Mouse (Mus musculus) thymus, postnatal 25 days (tissue): ENCODE measurements around the gene Hc.

ENCODE experiments used
- DNase-seq: peaks from one replicate; pipeline ENCODE4 v3.0.0; 2022

The Hc gene

DNA sequence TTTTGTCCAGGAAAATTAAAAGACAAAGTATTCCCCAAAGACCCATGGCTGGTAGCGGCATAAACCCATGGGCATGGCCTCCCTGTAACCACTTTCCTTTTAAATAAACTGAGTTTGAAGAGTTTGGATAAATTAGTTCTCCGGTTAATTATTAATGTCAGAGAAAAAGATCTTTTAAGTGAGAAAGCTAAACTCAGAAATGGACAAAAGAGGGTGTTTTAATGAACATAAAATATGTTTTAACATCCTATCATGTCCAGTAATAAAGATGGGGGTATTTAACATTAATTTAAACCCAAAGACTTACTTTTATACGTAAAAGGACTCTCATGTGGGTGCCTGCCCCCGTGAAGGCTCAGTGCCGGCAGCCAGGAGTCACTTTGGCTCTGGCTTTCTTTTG lies at the start of gene Hc:
TSS of gene Hc (minus strand) at position 101 of the 400 bp plus-strand sequence.
- DNase-seq, result no peak

DNA sequence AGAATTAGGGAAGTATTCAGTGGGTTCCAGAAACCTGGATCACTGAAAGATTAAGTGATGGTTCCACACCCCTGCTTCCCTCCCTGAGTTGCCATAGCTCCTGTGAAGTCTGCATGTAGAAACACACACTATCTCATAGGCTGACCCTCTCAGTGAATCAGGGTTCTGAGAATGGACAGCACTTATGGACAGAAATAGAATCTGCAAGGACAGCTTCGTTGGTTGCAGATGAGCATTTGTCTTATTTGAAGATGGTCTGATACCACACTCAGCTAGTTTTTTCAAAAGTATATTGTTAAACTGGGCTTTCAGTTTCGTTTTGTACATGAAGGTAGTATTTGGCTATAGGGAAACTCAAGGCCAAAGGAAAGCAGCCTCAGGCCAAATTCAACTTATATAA lies 49.3 kb upstream of the Hc start:
- no peak for DNase-seq

DNA sequence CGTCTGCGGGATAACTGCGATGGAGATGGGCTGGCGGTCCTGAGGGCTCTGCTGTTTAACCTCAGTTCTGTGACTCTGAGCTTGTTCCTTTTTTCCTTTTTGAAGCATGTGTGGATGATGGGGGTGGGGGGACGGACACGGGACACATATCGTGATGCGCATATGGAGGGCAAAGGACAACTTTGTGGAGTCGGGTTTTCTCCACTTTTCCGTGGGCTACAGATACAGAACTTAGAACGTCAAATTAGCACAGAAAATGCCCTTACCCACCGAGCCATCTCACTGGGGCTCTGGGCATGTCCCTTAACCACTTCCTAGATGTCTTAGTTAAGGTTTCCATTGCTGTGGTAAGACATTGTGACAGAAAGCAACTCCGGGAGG lies 48.7 kb upstream of the Hc start:
- no peak for DNase-seq

DNA sequence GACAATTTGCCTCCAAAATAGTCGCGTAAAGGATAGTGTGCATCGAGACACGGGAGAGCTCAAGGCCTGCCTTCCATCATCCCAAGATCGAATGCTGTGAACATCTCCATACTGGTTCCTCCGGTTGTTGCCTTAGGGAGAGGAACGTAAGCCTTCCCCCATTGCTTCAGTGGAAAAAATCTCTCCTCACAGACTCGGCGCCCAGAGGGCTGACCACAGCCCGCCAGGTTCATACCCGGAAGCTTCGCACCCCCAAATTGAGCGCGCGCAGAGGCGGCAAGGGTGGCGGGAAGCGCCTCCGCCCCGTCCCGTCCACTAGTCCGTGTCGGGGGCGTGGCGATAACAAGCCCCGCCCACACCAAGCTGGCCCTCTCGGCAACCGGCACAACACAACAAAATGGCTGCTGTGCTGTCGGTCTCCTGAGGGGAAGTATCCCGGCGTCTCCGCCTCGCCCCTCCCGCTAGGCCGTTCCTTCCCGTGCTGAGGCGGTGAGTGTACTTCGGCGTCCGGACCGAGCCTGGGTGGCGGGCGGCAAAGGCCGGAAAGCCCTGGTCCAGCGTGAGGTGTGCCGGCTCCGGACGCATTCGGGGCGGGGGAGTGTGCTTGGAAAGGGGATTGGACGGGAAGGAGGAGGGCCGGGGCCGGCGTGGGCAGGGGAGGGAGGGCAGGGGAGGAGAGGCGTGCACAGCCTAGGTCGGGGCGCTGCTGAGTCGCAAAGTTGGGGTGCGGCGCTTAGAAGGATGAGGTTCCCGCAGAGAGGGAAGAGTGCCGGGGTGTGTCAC lies 48.1 kb upstream of the Hc start, which contains the start of gene Cntrl:
TSS of gene Cntrl (plus strand) at position 352 of the 783 bp plus-strand sequence.
- peak; percentile 95 for DNase-seq

DNA sequence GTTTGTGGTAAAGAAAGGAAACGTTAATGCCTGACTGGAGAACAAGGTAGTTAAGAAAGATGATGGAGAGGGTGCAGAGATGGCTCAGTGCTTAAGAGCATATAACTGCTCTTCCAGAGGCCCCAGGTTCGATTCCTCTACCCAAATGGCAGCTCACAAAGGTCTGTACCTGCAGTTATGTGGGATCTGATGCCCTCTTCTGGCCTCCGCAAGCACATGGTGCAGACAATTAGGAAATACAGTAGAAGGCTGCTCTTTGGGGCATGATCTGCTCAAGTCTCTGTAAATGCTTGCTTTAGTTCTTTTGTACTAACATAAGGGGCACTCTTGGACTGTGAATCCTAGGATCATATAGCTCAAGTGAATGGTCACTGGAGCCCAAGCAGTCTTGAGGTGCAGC lies 47.5 kb upstream of the Hc start:
- peak; percentile 63 for DNase-seq

DNA sequence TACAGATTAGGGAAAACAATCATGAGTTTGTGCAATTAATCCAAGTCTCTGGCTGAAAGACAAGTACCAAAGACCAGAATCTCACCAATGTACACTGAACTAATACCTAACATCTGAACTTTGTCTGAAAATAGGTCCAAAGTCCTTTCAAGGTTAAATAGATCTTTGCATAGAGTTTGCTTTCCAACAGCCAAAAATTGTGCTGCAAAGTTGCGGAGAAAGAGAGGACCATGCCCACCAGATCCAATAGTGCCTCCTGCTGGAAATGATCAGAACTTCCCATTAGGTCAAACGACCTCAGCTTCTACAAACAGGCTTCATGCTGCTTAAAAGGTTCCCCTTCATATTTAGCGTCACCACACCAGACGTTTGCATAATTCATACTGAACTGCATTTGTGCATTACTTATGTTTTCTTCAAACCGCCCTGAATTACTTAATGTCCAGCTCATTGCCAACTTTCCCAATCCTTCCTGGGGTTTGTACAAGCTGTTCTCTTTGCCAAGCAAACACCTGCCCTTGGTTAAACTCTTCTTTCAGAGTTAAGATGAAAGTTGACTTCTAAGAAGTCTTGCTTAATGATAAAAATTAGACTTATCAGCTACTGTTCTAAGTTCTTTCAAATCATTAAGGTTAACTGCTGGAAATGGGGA lies 46.9 kb upstream of the Hc start:
- peak; percentile 26 for DNase-seq

DNA sequence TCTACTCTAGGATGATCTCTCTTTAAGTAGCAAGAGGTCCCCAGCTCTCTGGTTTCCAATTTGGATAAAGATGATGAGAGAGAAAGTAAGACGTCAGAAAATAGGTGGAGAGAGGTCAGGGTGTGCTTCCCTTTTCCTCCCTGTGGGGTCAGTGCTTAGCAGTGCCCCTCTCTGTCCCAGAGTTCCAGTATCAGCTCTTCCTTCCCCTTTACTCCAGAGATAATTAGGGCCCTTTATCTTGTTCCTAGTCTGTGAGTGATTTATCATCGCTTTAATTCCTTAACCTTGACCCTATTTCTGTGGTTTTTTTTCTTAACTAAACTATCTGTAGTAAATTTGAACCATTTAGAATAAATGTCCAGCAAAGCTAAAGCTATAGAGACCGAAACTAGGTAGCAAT lies 43.6 kb upstream of the Hc start:
- DNase-seq, result no peak

DNA sequence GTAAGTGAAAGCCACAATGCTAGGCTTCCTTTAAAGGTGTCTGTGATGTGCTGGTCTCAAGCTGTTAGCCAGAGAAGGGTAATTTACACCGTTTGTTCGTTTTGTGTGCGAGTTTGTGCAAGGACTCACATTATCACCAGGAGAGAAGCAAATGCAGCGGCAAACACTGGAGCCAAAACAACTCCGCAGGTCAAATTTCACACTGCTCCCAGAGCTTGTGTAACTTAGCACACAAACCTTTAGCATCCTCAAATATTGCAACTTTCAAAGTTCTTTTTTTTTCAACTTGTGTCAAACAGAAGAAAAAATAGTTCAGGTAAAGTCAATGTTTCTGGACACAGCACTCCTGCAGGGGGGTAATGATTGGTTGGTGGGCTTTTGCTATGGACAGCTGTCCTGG lies 42.3 kb upstream of the Hc start:
- no peak for DNase-seq

DNA sequence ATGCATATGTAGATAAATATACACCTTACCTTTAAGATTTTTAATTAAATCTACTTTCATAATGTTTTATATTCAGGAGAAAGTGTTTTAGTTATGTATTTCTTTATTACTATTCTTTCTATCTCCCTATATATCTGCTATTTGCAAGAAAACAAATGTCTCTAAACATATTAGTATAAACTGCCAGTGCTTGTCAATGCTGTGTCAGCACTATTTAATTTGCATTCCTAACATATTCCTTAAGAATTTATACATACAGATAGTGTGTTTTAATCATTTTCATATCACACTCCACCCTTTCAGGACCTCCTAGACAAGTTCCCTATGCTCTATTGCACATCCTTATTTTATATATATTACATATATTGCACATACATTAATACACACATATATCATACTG lies 41.5 kb upstream of the Hc start:
- no peak for DNase-seq

DNA sequence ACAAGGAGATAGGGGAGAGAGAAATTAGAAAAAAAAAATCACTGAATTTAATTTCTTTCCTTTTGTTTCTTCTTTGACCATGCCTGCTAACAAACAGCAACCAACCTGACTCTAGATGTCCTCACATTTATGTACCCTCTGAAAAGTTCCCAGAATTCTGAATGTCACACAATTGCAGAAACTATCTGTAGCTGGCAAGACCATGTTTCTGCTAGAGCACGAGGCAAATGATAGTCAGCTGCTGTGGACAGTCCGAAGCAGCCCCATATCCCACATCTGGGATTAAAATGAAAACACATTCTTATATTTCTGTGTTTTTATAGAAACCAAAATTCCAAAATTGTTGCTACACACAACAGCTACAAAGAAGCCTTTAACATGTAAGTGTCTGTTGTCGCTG lies 40.2 kb upstream of the Hc start, which contains the start of gene AI182371:
TSS of gene AI182371 (minus strand) at position 101 of the 400 bp plus-strand sequence.
- DNase-seq, result no peak

DNA sequence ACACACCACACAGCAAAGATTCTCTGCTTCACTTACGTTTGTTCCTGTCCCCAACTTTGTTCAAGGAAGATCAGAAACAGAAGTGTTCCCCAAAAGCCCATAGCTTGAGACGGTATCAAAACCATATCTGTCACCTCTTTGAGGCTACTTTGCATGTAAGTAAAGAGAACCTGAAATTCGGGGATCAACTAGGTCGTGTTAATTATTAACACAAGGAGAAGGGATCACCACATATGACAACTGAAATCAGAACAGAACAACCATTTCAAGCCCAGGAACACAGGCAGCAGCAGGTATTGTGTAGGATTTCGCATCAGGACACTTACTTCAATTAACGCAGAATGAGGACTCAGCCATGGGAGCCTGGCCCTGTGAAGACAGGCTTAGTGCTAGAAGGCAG lies 39.3 kb upstream of the Hc start:
- DNase-seq, result no peak

DNA sequence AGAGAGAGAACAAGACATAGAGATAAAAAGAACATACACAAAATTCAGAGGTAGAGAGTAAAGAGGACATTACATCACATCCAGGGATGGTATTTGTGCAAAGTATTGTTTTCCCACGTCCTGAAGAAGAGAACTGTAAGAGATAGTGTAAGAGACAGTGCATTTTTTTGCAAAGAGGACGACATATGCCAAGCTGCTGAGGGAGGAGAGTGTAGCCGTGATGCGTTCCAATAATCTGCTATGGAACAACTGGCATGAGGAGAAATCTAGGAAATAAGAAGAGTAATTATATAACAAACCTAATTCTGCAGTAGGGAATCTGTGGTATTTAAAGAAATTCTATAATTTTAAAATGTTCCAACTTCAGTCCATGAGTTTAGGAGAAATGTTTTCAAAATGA lies 26.2 kb upstream of the Hc start:
- no peak for DNase-seq

DNA sequence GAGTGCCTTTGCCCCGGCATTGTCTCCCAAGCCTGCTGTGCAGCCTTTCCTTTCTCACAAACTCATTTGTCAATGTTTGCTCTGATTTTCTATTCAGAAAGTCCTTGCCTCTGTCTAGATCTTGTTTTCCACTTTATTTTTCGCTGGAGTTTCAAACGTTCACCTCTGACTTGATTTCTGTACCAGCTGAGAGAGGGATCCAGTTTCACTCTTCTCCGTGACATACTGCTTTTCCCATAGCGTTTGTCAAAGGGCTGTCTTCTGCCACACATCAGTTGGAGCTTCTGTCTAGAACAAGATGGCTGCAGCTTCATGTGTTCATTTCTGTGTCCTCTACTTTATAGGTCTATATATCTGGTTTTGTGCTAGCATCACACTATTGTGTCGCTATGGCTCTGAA lies 17.9 kb upstream of the Hc start:
- no peak for DNase-seq

DNA sequence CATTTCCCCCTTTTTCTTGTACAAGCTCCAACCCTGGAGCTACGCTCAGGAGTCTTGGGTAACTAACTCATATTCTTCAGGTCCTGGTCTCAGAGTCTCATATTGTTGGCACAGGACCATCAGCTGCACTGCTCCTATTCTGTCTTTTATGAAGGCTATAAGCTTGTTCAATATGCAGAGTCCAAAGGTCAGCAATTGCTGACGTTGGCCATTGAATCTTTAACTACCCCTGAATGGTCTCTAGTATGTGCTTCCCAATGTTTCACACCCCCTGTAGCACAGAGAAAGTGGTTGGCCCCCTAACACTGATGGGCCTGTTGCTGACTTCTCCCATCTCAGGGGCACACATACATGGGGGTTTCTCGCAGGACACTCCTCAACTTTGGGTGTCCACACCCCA lies 13.1 kb upstream of the Hc start:
- no peak for DNase-seq

DNA sequence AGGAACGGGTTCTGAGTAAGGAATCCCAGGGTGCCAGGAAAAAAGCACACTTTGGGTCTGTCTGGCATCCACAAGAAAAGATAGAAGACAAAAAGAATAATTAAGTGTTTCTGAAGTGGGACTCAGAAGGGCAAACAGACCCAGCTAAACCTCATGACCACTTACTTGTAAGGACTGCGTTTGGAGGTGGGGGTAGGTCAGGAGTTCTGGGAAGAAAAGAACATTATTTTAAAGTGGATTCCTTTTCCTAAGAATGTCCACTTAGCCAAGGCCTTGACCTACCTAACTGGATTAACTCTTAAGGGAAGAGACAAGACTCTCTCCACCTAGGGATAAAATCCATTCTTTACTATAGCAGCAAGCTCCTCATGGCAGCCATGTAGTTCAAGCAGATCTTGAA lies 11.3 kb upstream of the Hc start:
- no peak for DNase-seq

DNA sequence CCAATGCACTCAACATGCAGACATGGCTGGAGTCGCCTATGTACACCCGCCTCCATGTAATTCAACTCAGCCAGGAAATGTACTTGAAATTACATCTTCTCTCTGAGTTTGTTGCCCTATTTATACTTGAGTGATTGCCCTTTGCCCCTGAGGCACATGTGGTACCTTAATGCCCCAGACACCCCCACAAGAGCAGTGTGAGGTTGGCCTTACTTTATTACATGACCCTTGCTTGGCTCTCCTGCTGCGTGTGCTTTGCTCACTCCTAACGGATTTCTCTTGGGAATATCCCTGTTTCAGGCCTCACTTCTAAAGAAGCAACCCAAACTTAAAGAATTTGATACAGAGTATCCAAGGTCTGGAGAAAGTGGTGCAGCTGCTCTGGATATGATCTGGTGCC lies 9.0 kb upstream of the Hc start:
- no peak for DNase-seq

DNA sequence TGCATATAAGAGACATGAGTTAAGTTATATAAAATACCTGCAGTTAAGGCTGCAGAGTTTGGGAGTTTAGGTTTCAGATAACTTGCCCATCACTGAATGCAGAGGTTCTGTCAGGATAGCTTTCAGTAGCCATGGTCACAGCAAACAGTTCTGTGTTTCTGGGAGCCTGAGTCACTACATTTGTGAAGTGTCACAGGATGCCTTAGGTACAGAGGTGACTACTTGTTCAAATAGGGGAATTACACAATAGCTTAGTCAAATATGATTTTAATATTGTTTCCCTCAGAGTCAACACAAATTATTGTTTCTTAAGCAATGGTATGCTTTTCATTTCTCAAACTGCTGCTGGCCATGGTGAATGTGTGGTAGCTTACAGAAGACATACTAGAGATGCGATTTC lies 7.9 kb upstream of the Hc start:
- DNase-seq, result no peak

DNA sequence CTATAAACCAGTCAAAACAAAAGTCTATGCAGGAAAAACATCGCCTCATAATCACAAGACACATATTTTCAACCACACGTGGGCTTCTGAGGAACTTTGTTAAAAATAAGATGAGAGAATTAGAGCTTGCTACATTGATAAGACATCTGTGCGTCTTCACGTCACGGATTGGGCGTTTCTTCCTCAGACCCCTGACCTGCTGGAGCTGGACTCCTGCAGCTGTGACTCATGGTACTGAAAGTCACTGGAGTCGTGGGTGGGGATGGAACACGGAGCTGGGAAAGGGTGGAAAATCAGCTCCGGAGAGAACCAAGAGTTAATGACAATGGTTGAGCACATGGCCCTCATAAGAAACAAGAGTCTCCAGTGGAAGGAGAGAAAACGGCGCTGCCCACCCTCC lies 5.9 kb upstream of the Hc start:
- DNase-seq, result no peak

DNA sequence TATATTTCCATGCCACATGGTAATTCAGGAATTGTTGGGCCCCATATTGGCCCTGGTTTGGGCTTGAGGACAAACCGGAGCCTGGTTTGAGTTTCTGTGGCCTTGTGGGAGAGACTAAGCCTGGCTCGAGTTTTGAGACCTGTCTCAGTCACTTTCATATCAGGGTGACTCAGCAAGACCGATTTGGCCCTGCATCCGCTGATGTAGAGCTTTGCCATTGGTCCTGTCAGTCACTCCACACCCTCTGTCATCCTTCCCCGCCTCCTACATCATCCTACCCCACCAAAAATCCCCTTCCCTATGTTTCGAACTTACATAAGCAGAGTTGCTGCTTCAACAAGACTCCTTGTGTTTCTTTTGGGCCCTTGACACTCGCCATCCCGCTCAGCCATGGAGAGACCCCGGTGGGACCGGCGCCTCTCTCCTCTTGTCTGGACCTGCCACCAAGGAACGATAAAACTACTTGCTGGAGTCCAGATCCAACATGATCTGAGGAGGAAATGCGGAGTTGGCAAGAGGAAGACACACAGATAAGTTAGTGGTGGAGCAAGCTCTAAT lies 5.4 kb upstream of the Hc start:
- no peak for DNase-seq

DNA sequence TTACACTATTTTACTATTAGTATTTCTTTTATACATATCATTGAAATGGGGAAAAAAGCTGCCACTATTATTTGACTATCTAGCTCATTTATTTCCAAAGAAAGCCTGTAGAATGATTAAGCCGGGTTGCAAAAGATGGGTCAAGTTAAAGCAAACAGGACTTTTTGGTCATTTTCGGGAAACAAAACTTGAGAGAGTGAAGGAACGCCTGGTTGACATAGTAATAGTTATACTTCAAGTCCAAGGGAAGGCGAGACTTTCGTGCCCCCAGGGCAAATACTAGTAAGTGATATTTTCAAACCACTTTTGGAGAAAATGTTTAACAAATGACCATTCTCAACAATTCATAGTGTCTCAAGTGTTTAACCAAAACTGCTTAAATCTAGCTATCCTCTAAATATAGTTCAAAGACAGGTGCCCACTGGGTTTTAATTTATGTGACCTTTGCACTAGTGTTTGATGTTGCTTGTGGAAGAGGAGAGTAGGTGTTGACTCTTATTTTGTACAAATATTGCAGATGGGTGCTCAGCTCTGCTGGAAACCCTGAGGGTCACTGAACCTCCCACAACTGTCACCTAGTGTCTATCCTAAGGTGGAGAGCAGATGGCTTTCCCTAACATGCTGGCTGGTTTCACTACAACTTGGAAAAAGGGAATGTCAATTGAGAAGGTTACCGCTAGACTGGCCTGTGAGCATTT lies 2.2 kb upstream of the Hc start:
- no peak for DNase-seq

DNA sequence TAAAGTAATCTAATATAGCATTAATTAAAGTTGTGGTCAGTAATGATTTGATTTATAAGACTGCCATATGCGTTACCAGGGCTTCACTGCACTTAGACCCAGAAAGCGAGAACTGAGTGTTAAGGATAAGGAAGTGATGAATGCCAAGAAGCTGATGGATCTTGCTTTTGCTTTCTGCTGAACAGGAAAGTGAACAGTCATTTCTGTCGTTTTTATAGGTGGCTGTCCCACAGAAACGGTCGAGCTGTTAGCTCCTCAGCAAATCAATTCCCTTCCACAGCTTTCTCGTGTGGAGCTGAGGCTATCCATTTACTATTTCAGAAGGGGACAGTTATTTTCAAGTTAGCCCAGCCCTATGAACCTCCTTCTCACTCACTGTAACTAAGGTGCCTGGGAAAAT lies 341 bp downstream of the Hc start:
- no peak for DNase-seq

DNA sequence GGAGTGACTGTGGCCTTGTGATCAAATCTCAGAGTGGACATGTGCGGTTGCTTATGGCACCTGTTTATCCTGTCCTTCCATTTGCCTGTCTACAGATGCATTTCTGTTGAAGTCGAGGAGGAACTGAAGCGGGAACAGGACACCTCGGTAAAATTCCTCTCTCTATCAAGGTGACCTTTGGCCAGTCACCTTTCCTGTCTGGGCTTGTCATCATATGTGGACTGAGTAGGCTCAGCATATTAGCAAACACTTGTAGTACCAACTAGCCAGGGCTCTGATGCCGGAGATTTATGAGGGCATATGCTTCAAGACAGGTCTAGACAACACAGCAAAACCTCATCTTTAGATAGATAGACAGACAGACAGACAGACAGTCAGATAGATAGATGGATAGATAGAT lies 982 bp downstream of the Hc start:
- no peak for DNase-seq

DNA sequence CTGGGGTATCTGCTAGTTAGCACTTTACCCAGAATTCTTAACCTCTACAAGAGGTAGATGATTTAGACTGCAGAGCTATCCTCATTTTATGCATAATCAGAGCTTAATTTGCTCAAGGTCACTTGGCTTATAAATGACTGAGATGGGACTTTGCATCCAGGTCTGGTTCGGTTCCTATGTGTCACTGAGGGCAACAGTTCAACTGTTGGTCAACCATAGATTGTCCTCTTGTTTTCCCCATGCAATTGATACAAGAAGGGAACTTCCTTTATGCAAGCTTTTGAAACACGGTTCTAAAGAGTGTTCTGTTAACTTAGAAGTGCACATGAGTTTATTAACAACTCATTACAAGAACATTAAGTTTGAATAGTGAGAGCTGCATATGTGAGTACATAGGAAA lies 2.9 kb downstream of the Hc start:
- DNase-seq, result no peak

DNA sequence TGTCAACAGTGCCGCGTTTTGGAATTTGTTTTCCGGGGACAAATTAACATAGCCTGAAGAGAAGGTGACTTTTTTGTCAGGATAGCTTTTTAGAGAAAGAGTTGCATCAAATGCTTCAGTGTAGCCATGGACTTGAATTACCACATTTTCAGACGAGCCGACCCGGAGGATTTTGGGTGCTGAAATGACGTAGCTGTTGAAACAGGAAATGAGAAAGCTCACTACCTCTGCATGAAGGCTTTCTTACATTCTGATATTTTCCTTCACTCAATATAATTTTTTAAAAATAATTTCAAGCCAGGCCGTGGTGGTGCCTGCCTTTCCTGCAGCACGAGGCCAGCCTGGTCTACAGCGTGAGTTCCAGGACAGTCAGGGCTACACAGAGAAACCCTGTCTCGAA lies 4.0 kb downstream of the Hc start:
- DNase-seq, result no peak
